Mouse (Mus musculus) forebrain, postnatal 0 days (tissue): ENCODE data around the gene Irf2bp1. TPM values are rescaled to one million over a fixed set of nuclear protein-coding genes. Genes with fewer than 3 reads are reported as not detected.
A peak's percentile ranks its signal among the peaks of the same experiment; 100 is the strongest.

Experiments
- ATAC-seq: fragments of 200-750 bp; cut with Nextera tagmentation; 2 replicates; pipeline ENCODE4 v1.8.0; 2017; ENCODE audit warnings: mild to moderate bottlenecking, moderate library complexity
- DNase-seq: peaks from one replicate; pipeline ENCODE4 v3.0.0-alpha.2; 2015
- H3K27ac ChIP-seq: fragments of 300-500 bp; sonication (generic); 2 replicates; pipeline ENCODE4 v1.5.1; 2014; ENCODE audit warnings: low read depth, mild to moderate bottlenecking, antibody characterized with exemption, low read length, moderate library complexity, mixed read lengths
- H3K27me3 ChIP-seq: fragments of 300-500 bp; sonication (generic); 2 replicates; pipeline ENCODE4 v1.6.1; 2014; ENCODE audit warnings: mild to moderate bottlenecking, low read length, mixed read lengths; ENCODE audit not compliant: insufficient read depth
- H3K36me3 ChIP-seq: fragments of 300-500 bp; sonication (generic); 2 replicates; pipeline ENCODE4 v1.6.1; 2014; ENCODE audit warnings: mild to moderate bottlenecking, moderate library complexity; ENCODE audit not compliant: insufficient read depth
- H3K4me1 ChIP-seq: fragments of 300-500 bp; sonication (generic); 2 replicates; pipeline ENCODE4 v1.6.1; 2014; ENCODE audit warnings: antibody characterized with exemption; ENCODE audit not compliant: insufficient read depth
- H3K4me2 ChIP-seq: fragments of 300-500 bp; sonication (generic); 2 replicates; pipeline ENCODE4 v1.6.1; 2014; ENCODE audit warnings: low read depth, mild to moderate bottlenecking, moderate library complexity
- H3K4me3 ChIP-seq: fragments of 300-500 bp; sonication (generic); 2 replicates; pipeline ENCODE4 v1.5.1; 2014; ENCODE audit warnings: low read depth, low read length, mixed read lengths
- H3K9ac ChIP-seq: fragments of 300-500 bp; sonication (generic); 2 replicates; pipeline ENCODE4 v1.6.1; 2014; ENCODE audit warnings: mild to moderate bottlenecking
- H3K9me3 ChIP-seq: fragments of 300-500 bp; sonication (generic); 2 replicates; pipeline ENCODE4 v1.6.1; 2016; ENCODE audit warnings: low read length
- CTCF ChIP-seq: sonication (generic); IDR thresholded peaks from 2 replicates; pipeline ENCODE4 v1.5.1; 2016; ENCODE audit warnings: antibody characterized with exemption, control low read depth, low read depth
- WGBS: fragments of 180-500 bp; shearing (Covaris S2); extraction: QIAGEN DNeasy Blood & Tissue Kit; methylation state at CpG from one replicate; pipeline ENCODE4 v1.1.7; 2014; 5-methylcytosine and 5-hydroxymethylcytosine counted together
- polyA plus RNA-seq: library from polyadenylated mRNA; unstranded; fragments of >200 nt; fragmentation: Nextera tagmentation; extraction: Ambion mirVana; gene quantifications from 2 replicates; pipeline ENCODE4 v1.2.1, GENCODE M21; 2015
- total RNA-seq: library from RNA; depleted of rRNA; stranded (reverse); fragments of >200 nt; gene quantifications from 2 replicates; pipeline ENCODE4 v1.2.3, GENCODE M21; 2014

Gene Irf2bp1
- total and polyA plus RNA-seq, 2 experiments from 2014 or later: 27.2 to 129 TPM

GRCm38 (mm10) chr7:18987747-18988146 is 16.1 kb upstream of the Irf2bp1 start:
- Histone ChIP-seq H3K9ac (no peak overlapping the region), H3K27ac (no peak overlapping the region), H3K27me3 (no peaks in the 10 kb centered on the region), H3K4me1 (peaks cover 4% of the 10 kb centered on the region), H3K36me3 (no peaks in the 10 kb centered on the region), H3K9me3 (no peaks in the 10 kb centered on the region), H3K4me2 (no peak overlapping the region), H3K4me3 (no peak overlapping the region)
- no peak for ATAC-seq
- whole genome bisulfite sequencing: 76% methylated on average over 13 of the region's 13 CpGs
- no peak for TF ChIP-seq CTCF
- no peak for DNase-seq

DNA sequence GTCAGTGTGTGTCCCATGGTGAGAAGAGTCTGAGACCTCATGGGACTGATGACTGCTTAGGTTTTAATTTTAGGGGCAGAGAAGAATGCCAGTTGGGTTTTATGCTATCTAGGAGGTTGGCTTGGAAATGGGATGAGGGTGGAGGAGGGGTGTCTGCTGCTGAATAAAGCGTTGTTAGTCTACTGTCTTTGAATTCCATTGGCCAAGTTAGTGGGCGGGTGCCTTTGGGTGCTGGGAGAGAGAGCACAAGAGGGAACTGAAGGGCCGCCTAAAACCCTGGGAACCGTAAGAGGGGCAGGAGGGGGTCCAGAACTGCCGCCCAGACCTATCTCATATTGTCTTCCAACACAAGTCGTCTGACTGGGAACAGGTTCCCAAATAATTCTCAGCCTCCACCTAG is 15.1 kb upstream of the Irf2bp1 start:
- no peak for ATAC-seq
- H3K4me1 ChIP-seq: peaks cover 8% of the 10 kb centered on the region
- no peaks in the 10 kb centered on the region for H3K27me3 ChIP-seq
- no peaks in the 10 kb centered on the region for H3K36me3 ChIP-seq
- H3K9me3 ChIP-seq: no peaks in the 10 kb centered on the region
- no peak overlapping the region for H3K27ac ChIP-seq
- no peak for TF ChIP-seq CTCF
- H3K9ac ChIP-seq: no peak overlapping the region
- no peak overlapping the region for H3K4me3 ChIP-seq
- no peak for DNase-seq
- WGBS: 78% methylated on average over 6 of the region's 6 CpGs
- no peak overlapping the region for H3K4me2 ChIP-seq

DNA sequence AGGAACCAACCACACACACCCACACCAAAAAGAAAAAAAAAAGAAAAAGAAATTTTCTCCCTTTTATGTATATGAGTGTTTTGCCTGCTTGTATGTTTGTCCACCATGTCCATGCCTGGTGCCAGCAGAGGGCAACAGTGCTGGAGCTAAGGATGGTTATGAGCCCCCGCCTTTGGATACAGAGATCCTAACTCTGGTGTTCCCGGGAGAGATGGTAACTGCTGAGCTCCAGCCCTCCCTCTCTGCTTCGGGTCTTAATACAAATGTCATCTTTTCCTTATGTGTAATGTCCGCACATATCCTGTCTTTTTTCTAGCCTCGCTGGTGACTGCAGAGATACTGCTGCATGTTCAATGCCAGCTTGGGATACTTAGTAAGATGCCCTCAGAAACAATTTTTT is 13.8 kb upstream of the Irf2bp1 start:
- Histone ChIP-seq H3K9ac (peak overlapping the region; percentile 51), H3K4me3 (peak overlapping the region; percentile 67), H3K27ac (peak overlapping the region; percentile 66), H3K4me2 (peak overlapping the region; percentile 83), H3K4me1 (peaks cover 8% of the 10 kb centered on the region), H3K9me3 (no peaks in the 10 kb centered on the region), H3K36me3 (no peaks in the 10 kb centered on the region), H3K27me3 (no peaks in the 10 kb centered on the region)
- WGBS: 4% methylated on average over 5 of the region's 5 CpGs
- peak; percentile 59 for DNase-seq
- TF ChIP-seq CTCF: peak; percentile 48
- no peak for ATAC-seq

DNA sequence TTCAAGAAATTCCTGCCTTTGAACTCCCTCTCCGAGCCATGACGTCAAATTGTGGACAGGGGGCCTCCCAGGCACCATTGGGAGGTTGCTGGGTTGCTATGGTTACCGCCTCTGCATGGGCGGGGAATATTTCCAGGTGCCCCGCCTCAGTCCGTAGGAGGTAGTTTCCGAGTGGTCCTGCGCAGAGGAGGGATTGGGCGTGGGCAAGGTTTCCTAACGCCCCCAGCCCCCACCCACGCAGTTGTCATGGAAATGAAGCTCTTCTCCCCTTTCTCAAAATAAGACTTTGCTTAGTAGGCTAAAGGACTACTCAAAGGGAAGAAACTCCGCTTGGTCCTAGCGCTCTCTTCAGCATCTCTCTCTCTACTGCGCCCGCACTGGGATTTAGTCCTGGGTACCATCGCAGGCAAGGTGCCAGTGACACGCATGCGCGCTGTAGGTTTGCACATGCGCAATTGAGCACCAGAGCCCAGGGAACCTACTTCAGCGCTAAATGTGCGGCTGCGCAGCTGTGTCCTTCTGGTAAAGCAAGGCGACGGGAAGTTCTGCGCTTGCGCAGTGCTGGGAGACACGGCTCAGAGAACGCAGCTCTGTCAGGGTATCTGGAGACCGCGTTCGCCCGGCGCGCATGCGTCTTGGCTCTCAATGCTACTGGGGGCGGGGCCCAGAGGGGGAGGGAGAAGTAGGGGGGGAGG is 13.1 kb upstream of the Irf2bp1 start, which contains the start of gene Mypop:
Mypop (plus strand) TSS at position 645 of the 695 bp plus-strand sequence.
- Histone ChIP-seq H3K9me3 (no peaks in the 10 kb centered on the region), H3K4me1 (peaks cover 8% of the 10 kb centered on the region), H3K36me3 (no peaks in the 10 kb centered on the region), H3K4me3 (peak within 1 kb of the TSS; percentile 67), H3K9ac (peak within 1 kb of the TSS; percentile 60), H3K4me2 (peak within 1 kb of the TSS; percentile 83), H3K27me3 (no peaks in the 10 kb centered on the region), H3K27ac (peak within 1 kb of the TSS; percentile 71)
- TF ChIP-seq CTCF: peak; percentile 18; the same call in 1 of the 2 replicates
- peak; percentile 93 for ATAC-seq
- WGBS: under 1% methylated on average over 36 of the region's 37 CpGs
- peak; percentile 100 for DNase-seq

DNA sequence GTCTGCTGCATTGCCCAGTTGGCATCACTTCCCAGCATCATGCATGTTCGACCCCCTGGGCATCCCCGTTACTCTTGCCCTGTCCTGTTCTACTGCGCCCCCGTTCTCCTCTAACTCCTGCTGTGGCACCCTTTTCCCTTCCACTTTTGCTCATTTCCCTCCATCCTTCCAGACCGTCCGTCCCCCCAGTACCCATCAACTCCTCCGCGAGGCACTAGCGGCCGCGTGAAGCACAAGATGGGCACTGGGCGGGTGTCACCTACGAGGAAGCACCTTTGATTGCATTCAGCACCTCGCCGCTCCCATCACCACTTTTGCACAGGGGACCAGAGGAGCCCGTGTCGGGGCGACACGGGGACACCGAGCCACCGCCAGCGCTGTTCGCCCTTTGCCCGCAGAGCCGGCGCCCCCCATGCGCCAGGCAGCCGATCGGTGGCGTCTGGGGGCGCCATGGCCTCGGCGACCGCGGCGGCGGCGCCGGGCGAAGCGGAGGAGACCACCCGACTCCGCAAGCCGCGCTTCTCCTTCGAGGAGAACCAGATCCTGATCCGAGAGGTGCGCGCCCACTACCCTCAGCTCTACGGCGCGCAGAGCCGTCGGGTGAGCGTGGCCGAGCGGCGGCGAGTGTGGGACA is 12.1 kb upstream of the Irf2bp1 start:
- H3K4me1 ChIP-seq: peaks cover 8% of the 10 kb centered on the region
- peak overlapping the region; percentile 67 for H3K4me3 ChIP-seq
- WGBS: under 1% methylated on average over 50 of the region's 59 CpGs
- H3K27me3 ChIP-seq: no peaks in the 10 kb centered on the region
- H3K9me3 ChIP-seq: no peaks in the 10 kb centered on the region
- peak overlapping the region; percentile 71 for H3K27ac ChIP-seq
- no peaks in the 10 kb centered on the region for H3K36me3 ChIP-seq
- no peak for TF ChIP-seq CTCF
- H3K4me2 ChIP-seq: peak overlapping the region; percentile 83
- ATAC-seq (no peak), DNase-seq (no peak)
- peak overlapping the region; percentile 60 for H3K9ac ChIP-seq

- Histone ChIP-seq H3K9me3 (no peaks in the 10 kb centered on the region), H3K4me2 (peak overlapping the region; percentile 83), H3K4me1 (peaks cover 8% of the 10 kb centered on the region), H3K4me3 (peak overlapping the region; percentile 67), H3K36me3 (no peaks in the 10 kb centered on the region), H3K9ac (peak overlapping the region; percentile 60), H3K27me3 (no peaks in the 10 kb centered on the region), H3K27ac (peak overlapping the region; percentile 21; the same call in 1 of the 2 replicates)
- 6% methylated on average over 31 of the region's 31 CpGs for WGBS
- DNase-seq (no peak), ATAC-seq (no peak)
- no peak for TF ChIP-seq CTCF
Measured at GRCm38 (mm10) chr7:18992294-18992675, 11.6 kb upstream of the Irf2bp1 start.

- no peak for DNase-seq
- 85% methylated on average over 5 of the region's 5 CpGs for WGBS
Measured at GRCm38 (mm10) chr7:18993036-18993435, 10.8 kb upstream of the Irf2bp1 start.

More at GRCm38 (mm10) chr7:18993036-18993435, 10.8 kb upstream of the Irf2bp1 start:
- H3K4me1 ChIP-seq: peaks cover 8% of the 10 kb centered on the region
- no peaks in the 10 kb centered on the region for H3K36me3 ChIP-seq
- no peak for TF ChIP-seq CTCF
- H3K27me3 ChIP-seq: no peaks in the 10 kb centered on the region
- no peak overlapping the region for H3K27ac ChIP-seq
- peak overlapping the region; percentile 83 for H3K4me2 ChIP-seq
- H3K9me3 ChIP-seq: no peaks in the 10 kb centered on the region
- no peak overlapping the region; the same call in 1 of the 2 replicates for H3K9ac ChIP-seq
- no peak for ATAC-seq
- no peak overlapping the region for H3K4me3 ChIP-seq
